Mouse (Mus musculus) kidney, embryonic 16.5 days (tissue): ENCODE results near the gene Tmem9. TPM values are rescaled to one million over a fixed set of nuclear protein-coding genes. Genes with fewer than 3 reads are reported as not detected.
A peak's percentile ranks its signal among the peaks of the same experiment; 100 is the strongest.

Source experiments
- ATAC-seq: fragments of 200-750 bp; cut with Nextera tagmentation; 2 replicates; pipeline ENCODE4 v1.8.0; 2017; ENCODE audit warnings: moderate TSS enrichment; ENCODE audit not compliant: low FRiP score, low TSS enrichment
- H3K27ac ChIP-seq: fragments of 300-500 bp; sonication (generic); 2 replicates; pipeline ENCODE4 v1.5.1; 2014; ENCODE audit warnings: low read length
- H3K27me3 ChIP-seq: fragments of 300-500 bp; sonication (generic); 2 replicates; pipeline ENCODE4 v1.6.1; 2014; ENCODE audit warnings: low read length, control low read depth, mixed read lengths; ENCODE audit not compliant: insufficient read depth
- H3K36me3 ChIP-seq: fragments of 300-500 bp; sonication (generic); 2 replicates; pipeline ENCODE4 v1.6.1; 2014; ENCODE audit warnings: low read length, control low read depth, mixed read lengths; ENCODE audit not compliant: insufficient read depth
- H3K4me1 ChIP-seq: fragments of 300-500 bp; sonication (generic); 2 replicates; pipeline ENCODE4 v1.6.1; 2014; ENCODE audit warnings: low read length, control low read depth, mixed read lengths; ENCODE audit not compliant: insufficient read depth
- H3K4me2 ChIP-seq: fragments of 300-500 bp; sonication (generic); replicated peaks from 2 replicates; pipeline ENCODE4 v1.6.1; 2014; ENCODE audit warnings: low read depth, low read length
- H3K4me3 ChIP-seq: fragments of 300-500 bp; sonication (generic); 2 replicates; pipeline ENCODE4 v1.5.1; 2014; ENCODE audit warnings: mild to moderate bottlenecking, low read length
- H3K9ac ChIP-seq: fragments of 300-500 bp; sonication (generic); replicated peaks from 2 replicates; pipeline ENCODE4 v1.6.1; 2014; ENCODE audit warnings: low read length
- H3K9me3 ChIP-seq: fragments of 300-500 bp; sonication (generic); 2 replicates; pipeline ENCODE4 v1.6.1; 2016; ENCODE audit warnings: low read length, control low read depth
- WGBS: fragments of 180-500 bp; shearing (Covaris S2); extraction: QIAGEN DNeasy Blood & Tissue Kit; methylation state at CpG from one replicate; pipeline ENCODE4 v1.1.7; 2014; 5-methylcytosine and 5-hydroxymethylcytosine counted together
- polyA plus RNA-seq: library from polyadenylated mRNA; unstranded; fragments of >200 nt; fragmentation: Nextera tagmentation; extraction: Ambion mirVana; gene quantifications from 2 replicates; pipeline ENCODE4 v1.2.1, GENCODE M21; 2015

Tmem9 gene
- polyA plus RNA-seq, 1 experiment from 2014 or later: 268 TPM

DNA sequence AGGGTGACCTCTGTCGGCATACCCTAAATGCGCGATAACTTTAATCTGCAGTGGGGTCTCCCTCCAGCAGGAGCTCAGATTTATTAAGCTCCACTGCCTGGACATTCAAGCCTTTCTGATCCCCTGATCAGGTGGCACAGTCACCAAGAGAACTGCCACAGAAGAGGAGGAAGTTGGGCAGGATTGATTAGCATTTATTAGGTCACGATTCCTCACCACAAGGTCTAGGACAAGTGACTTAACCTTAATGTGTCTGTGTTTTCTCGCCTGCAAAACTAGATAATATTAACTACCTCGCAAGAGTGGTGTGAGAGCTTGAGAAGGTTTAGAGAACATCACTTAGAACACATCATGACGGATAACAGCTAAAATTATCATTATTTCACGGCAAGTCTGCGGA is 39.9 kb downstream of the Tmem9 start:
- no peak overlapping the region for H3K4me3 ChIP-seq
- H3K4me2 ChIP-seq: no peak overlapping the region
- no peak overlapping the region for H3K27ac ChIP-seq
- peaks cover 8% of the 10 kb centered on the region; the same call in 1 of the 2 replicates for H3K4me1 ChIP-seq
- peaks cover 33% of the 10 kb centered on the region for H3K27me3 ChIP-seq
- H3K36me3 ChIP-seq: no peaks in the 10 kb centered on the region
- 73% methylated on average over 9 of the region's 9 CpGs for WGBS
- ATAC-seq: no peak
- H3K9me3 ChIP-seq: no peaks in the 10 kb centered on the region
- H3K9ac ChIP-seq: no peak overlapping the region

DNA sequence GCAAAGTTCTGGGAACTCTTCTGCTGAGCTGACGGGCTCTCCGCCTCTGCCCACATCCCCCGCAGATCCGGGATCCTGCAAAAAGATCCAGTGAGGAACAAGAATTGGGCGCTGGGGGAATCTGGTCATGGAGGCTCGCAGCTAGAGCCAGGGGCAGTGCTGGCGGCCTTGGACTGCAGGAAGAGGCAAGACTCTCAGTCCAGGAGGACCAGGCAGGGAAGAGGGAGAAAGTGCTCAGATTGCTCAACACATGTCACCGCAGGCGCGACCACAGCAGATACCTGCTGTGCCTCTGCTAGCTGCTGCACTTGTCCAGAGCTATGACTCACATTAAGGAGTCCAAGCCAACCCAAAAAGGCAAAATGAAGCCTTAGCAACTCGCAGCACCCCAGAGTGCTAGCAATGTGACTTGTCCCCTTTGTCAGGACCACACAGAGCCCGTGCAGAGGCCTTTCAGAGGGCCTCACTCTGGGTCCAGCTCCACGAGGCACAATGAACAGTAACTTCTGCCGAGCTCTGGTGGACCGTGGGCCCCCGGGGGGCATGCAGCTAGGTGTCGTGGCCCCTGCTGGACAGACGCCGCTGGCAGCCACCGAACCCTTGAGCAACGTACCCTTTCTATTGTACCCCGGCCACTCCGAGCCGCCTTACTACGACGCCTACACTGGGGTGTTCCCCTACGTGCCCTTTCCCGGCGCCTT is 42.5 kb downstream of the Tmem9 start, which contains the start of gene Ascl5:
TSS of gene Ascl5 (plus strand) at position 493 of the 701 bp plus-strand sequence.
- H3K27me3 ChIP-seq: peaks cover 33% of the 10 kb centered on the region
- peaks cover 8% of the 10 kb centered on the region; the same call in 1 of the 2 replicates for H3K4me1 ChIP-seq
- no peaks in the 10 kb centered on the region for H3K36me3 ChIP-seq
- H3K4me2 ChIP-seq: peak within 1 kb of the TSS; percentile 45
- H3K9ac ChIP-seq: no peak within 1 kb of the TSS
- H3K4me3 ChIP-seq: peak within 1 kb of the TSS; percentile 34
- peak; percentile 7; the same call in 1 of the 2 replicates for ATAC-seq
- H3K27ac ChIP-seq: no peak within 1 kb of the TSS
- WGBS: 17% methylated on average over 29 of the region's 29 CpGs
- H3K9me3 ChIP-seq: no peaks in the 10 kb centered on the region

DNA sequence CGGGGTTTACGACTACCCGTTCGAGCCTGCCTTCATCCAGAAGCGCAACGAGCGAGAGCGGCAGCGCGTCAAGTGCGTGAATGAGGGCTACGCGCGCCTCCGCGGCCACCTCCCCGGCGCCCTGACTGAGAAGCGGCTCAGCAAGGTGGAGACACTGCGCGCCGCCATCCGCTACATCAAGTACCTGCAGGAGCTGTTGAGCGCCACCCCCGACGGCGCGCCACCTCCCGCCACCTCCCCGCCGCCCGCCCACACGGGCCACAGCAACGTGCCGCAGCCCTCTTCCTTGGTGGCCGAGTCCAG is 43.0 kb downstream of the Tmem9 start:
- Histone ChIP-seq H3K9me3 (no peaks in the 10 kb centered on the region), H3K4me3 (peak overlapping the region; percentile 34), H3K27me3 (peaks cover 33% of the 10 kb centered on the region), H3K4me2 (peak overlapping the region; percentile 45), H3K4me1 (peaks cover 8% of the 10 kb centered on the region; the same call in 1 of the 2 replicates), H3K36me3 (no peaks in the 10 kb centered on the region), H3K9ac (no peak overlapping the region), H3K27ac (no peak overlapping the region)
- under 1% methylated on average over 36 of the region's 36 CpGs for WGBS
- ATAC-seq: no peak; the same call in 1 of the 2 replicates

DNA sequence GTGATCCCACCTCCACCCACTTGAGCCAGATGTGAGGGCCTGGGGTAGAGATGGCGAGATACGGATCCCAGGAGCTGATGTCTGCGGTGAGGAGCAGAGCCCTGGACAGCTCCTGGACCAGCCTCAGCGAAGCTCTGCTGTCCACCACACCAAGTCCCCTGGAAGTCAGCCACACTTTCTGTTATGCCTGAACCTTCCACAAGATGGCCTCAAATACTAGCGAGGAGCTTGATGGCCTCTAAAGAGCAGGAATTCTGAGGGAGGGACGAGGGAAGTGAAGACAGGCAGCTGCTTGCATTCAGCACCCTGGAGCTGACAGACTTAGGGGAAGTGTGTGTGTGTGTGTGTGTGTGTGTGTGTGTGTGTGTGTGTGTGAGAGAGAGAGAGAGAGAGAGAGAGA is 43.5 kb downstream of the Tmem9 start:
- H3K27ac ChIP-seq: no peak overlapping the region
- ATAC-seq: peak; percentile 80
- no peak overlapping the region for H3K4me3 ChIP-seq
- peaks cover 8% of the 10 kb centered on the region; the same call in 1 of the 2 replicates for H3K4me1 ChIP-seq
- H3K4me2 ChIP-seq: peak overlapping the region; percentile 45
- peaks cover 33% of the 10 kb centered on the region for H3K27me3 ChIP-seq
- WGBS: under 1% methylated on average over 6 of the region's 6 CpGs
- no peaks in the 10 kb centered on the region for H3K9me3 ChIP-seq
- H3K36me3 ChIP-seq: no peaks in the 10 kb centered on the region
- H3K9ac ChIP-seq: no peak overlapping the region

DNA sequence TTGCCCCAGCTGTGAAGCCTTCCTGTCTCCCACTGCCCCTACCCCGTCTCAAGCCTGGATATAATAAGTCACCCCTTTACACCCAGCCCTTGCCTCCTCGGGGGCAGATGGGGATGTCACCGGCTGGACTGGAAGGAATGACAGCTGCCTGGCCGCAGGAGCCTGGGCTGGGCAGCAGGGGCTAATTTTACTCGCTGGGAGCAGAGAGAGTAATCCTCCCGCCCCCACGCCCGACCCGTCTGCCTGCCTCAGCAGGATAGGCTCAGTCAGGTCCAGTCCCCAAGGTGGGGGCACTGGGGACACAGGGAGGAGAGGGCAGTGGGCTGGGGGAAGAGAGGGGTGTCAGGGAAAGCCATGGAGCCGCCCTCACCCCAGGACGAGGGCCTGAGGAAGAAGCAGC is 44.6 kb downstream of the Tmem9 start, which contains the start of gene Cacna1s:
TSS of gene Cacna1s (plus strand) at position 204 of the 400 bp plus-strand sequence.
- H3K27ac ChIP-seq: no peak within 1 kb of the TSS
- no peaks in the 10 kb centered on the region for H3K9me3 ChIP-seq
- H3K36me3 ChIP-seq: no peaks in the 10 kb centered on the region
- H3K27me3 ChIP-seq: peaks cover 33% of the 10 kb centered on the region
- no peak within 1 kb of the TSS for H3K4me3 ChIP-seq
- ATAC-seq: no peak
- no peak within 1 kb of the TSS for H3K9ac ChIP-seq
- 32% methylated on average over 11 of the region's 11 CpGs for WGBS
- no peak within 1 kb of the TSS for H3K4me2 ChIP-seq
- H3K4me1 ChIP-seq: peaks cover 8% of the 10 kb centered on the region; the same call in 1 of the 2 replicates

DNA sequence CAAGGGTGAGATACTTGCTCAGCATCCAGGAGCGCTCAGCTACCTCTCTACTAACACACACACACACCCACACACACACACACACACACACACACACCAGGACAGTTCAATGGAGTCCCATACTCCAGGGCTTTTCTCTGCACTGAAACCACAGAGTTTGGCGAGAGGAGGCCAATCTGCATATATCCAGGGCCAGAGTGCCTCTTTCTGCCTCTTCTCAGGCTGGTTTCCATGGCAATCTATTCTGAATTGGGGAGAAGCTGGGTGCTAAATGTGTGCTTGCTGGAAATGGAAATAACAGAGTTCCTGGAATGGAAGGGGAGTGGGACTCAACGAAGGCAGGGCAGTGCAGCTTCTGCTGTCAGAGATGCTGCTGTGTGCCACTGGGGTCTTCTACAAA is 47.8 kb downstream of the Tmem9 start:
- Histone ChIP-seq H3K9ac (no peak overlapping the region), H3K36me3 (no peaks in the 10 kb centered on the region)
- 78% methylated on average over 3 of the region's 3 CpGs for WGBS

DNA sequence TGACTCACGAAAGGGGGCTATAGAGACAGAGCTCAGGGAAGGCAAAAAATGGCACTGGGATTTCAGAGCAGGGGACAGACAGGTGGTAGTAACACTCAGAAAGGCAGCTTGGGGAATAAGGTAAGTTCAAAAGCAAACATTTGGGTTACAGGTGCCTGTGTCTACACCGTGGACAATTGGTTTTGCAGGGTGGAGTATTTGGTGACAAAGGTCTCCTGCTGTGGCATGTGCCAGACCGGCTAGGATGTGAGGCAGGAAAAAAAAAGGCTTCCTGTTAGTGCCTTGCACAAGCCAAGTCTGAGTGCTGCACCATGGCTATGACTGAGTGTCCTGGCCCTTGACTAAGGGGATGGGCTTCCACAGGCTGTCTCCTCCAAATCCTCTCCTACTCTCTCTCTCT is 50.6 kb downstream of the Tmem9 start:
- 33% methylated on average over 3 of the region's 3 CpGs for WGBS
- no peak overlapping the region for H3K4me2 ChIP-seq

More for the DNA sequence above, 47.8 kb downstream of the Tmem9 start:
- Histone ChIP-seq H3K4me3 (no peak overlapping the region), H3K27ac (no peak overlapping the region), H3K27me3 (peaks cover 9% of the 10 kb centered on the region), H3K4me1 (peaks cover 5% of the 10 kb centered on the region; the same call in 1 of the 2 replicates), H3K9me3 (no peaks in the 10 kb centered on the region), H3K4me2 (no peak overlapping the region)
- no peak for ATAC-seq

DNA sequence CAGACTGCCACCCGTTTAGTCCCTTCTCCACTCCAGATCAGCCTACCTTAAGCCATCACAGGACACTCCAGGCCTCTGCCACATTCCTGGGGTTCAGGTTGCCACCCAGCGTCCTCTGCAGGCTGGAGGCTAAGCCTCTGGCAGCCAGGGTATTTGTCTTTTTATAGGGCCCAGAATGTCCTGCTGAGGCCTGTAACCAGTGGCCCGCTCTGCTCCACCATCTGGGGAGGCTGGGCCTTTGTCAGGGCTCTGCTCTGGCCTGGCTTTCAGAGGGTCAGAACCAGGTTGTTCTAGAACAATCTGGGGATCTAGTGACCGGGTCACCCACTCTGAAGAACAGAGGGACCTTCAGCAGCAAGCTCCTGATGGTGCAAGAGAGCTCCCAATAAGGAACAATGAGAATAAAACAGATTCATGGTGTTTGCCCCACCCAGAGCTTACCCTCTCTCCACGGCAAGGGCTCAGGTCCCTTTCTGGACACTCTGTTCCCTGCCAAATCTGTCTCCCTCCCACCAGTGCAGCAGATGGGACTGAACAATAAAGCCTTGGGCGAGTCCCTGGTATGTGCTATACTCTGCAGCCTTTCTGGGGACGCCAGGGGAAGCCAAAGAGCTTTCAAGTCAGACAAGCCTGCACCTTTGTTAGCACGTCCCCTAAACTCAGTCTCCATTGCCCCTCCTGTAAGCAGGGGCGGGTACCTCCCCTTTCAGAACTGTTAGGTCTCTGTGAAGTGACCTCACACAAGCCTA is 53.3 kb downstream of the Tmem9 start:
- Histone ChIP-seq H3K9me3 (no peaks in the 10 kb centered on the region), H3K36me3 (no peaks in the 10 kb centered on the region), H3K27ac (no peak overlapping the region), H3K9ac (no peak overlapping the region), H3K4me2 (no peak overlapping the region), H3K4me3 (no peak overlapping the region), H3K4me1 (no peaks in the 10 kb centered on the region), H3K27me3 (no peaks in the 10 kb centered on the region)
- 55% methylated on average over 9 of the region's 9 CpGs for WGBS
- ATAC-seq: no peak

More for the DNA sequence above, 50.6 kb downstream of the Tmem9 start:
- no peak for ATAC-seq
- Histone ChIP-seq H3K4me1 (no peaks in the 10 kb centered on the region), H3K27me3 (no peaks in the 10 kb centered on the region), H3K9me3 (no peaks in the 10 kb centered on the region), H3K27ac (no peak overlapping the region), H3K36me3 (no peaks in the 10 kb centered on the region), H3K9ac (no peak overlapping the region), H3K4me3 (no peak overlapping the region)

DNA sequence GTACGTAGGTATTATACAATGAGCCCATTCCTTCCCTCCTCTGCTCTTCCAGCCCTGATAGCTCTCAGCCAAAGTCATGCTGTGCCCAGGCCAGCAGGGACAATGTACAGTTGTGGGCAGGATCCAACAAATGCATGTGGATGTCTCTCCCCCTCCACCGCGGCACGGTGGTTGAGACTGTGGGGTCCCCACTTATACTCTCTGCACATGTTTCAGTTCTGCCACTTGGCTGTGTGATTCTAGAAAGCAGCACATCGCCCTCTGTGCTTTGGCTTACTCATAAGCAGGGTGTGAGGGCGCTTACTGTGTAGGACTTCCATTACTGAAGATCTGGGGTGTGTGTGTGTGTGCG is 53.8 kb downstream of the Tmem9 start:
- Histone ChIP-seq H3K4me1 (no peaks in the 10 kb centered on the region), H3K4me3 (no peak overlapping the region), H3K27ac (no peak overlapping the region), H3K4me2 (no peak overlapping the region), H3K27me3 (no peaks in the 10 kb centered on the region), H3K9me3 (no peaks in the 10 kb centered on the region), H3K36me3 (no peaks in the 10 kb centered on the region), H3K9ac (no peak overlapping the region)
- WGBS: 89% methylated on average over 7 of the region's 7 CpGs
- ATAC-seq: no peak

DNA sequence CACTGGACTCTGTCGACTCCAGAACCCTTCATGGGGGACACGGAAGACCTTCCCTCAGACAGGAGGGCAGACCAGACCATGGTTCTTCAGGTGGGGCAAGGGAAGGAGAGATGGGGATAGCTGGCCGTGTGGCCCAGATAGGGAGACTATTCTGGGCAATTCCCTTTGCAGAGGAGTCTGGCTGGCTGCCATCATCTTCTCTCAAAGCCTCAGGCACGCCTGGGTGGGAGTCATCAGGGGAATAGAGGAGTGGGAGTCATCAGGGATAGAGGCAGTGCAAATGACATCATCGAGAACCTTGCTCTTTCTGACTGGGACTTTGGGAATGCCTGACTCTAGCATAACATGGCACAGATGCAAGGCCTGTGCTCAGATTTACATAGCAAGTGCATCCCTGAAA is 56.0 kb downstream of the Tmem9 start:
- no peak overlapping the region for H3K9ac ChIP-seq
- no peaks in the 10 kb centered on the region for H3K36me3 ChIP-seq
- no peak for ATAC-seq
- H3K4me3 ChIP-seq: no peak overlapping the region
- H3K9me3 ChIP-seq: no peaks in the 10 kb centered on the region
- no peaks in the 10 kb centered on the region for H3K4me1 ChIP-seq
- no peak overlapping the region for H3K4me2 ChIP-seq
- no peak overlapping the region for H3K27ac ChIP-seq
- 54% methylated on average over 5 of the region's 5 CpGs for WGBS
- H3K27me3 ChIP-seq: no peaks in the 10 kb centered on the region
